Mouse (Mus musculus) midbrain, embryonic 16.5 days (tissue): ENCODE measurements around the gene Gm30737. TPM values are rescaled to one million over a fixed set of nuclear protein-coding genes. Genes with fewer than 3 reads are reported as not detected.
"Not testable (repeated sequence)": the region's sequence is repeated elsewhere in the genome, so short reads cannot be mapped to it uniquely, and the experiment has no call there.

ENCODE experiments used
- ATAC-seq: fragments of 200-750 bp; cut with Nextera tagmentation; 2 replicates; pipeline ENCODE4 v1.8.0; 2017; ENCODE audit warnings: moderate TSS enrichment
- H3K27ac ChIP-seq: fragments of 300-500 bp; sonication (generic); 2 replicates; pipeline ENCODE4 v1.5.1; 2014; ENCODE audit warnings: mild to moderate bottlenecking, low read length, mixed read lengths
- H3K27me3 ChIP-seq: fragments of 300-500 bp; sonication (generic); 2 replicates; pipeline ENCODE4 v1.6.1; 2014; ENCODE audit warnings: low read depth, low read length, mixed read lengths; ENCODE audit not compliant: control insufficient read depth, insufficient read depth
- H3K36me3 ChIP-seq: fragments of 300-500 bp; sonication (generic); 2 replicates; pipeline ENCODE4 v1.6.1; 2014; ENCODE audit warnings: mild to moderate bottlenecking, low read length, moderate library complexity, mixed read lengths; ENCODE audit not compliant: control insufficient read depth, insufficient read depth
- H3K4me1 ChIP-seq: fragments of 300-500 bp; sonication (generic); 2 replicates; pipeline ENCODE4 v1.6.1; 2014; ENCODE audit warnings: mild to moderate bottlenecking, low read length, mixed read lengths; ENCODE audit not compliant: control insufficient read depth, insufficient read depth
- H3K4me2 ChIP-seq: fragments of 300-500 bp; sonication (generic); 2 replicates; pipeline ENCODE4 v1.6.1; 2014; ENCODE audit warnings: mild to moderate bottlenecking, low read length, mixed read lengths
- H3K4me3 ChIP-seq: fragments of 300-500 bp; sonication (generic); 2 replicates; pipeline ENCODE4 v1.5.1; 2014; ENCODE audit warnings: low read depth, mild to moderate bottlenecking, low read length, moderate library complexity, mixed read lengths
- H3K9ac ChIP-seq: fragments of 300-500 bp; sonication (generic); 2 replicates; pipeline ENCODE4 v1.6.1; 2014; ENCODE audit warnings: low read depth, low read length, mixed read lengths
- H3K9me3 ChIP-seq: fragments of 300-500 bp; sonication (generic); replicated peaks from 2 replicates; pipeline ENCODE4 v1.6.1; 2014; ENCODE audit warnings: mild to moderate bottlenecking, low read length, mixed read lengths; ENCODE audit not compliant: control insufficient read depth, poor library complexity, severe bottlenecking
- WGBS: fragments of 180-500 bp; shearing (Covaris S2); extraction: QIAGEN DNeasy Blood & Tissue Kit; methylation state at CpG from one replicate; pipeline ENCODE4 v1.1.7; 2014; 5-methylcytosine and 5-hydroxymethylcytosine counted together
- polyA plus RNA-seq: library from polyadenylated mRNA; unstranded; fragments of >200 nt; fragmentation: Nextera tagmentation; extraction: Ambion mirVana; gene quantifications from 2 replicates; pipeline ENCODE4 v1.2.1, GENCODE M21; 2015

Gm30737 gene
- not detected in 2 replicates for polyA plus RNA-seq

- no CpG with 5 or more reads among the region's 7 CpGs for WGBS
- not testable (repeated sequence) for H3K4me1 ChIP-seq, H3K9me3 ChIP-seq, H3K9ac ChIP-seq, ATAC-seq, H3K4me2 ChIP-seq, H3K27ac ChIP-seq, H3K27me3 ChIP-seq, H3K36me3 ChIP-seq, H3K4me3 ChIP-seq
Measured at GRCm38 (mm10) chrY:14400410-14400809, at the start of gene Gm30737. Gene Gm30737, plus strand, starts transcription at chrY:14400710.
